Mouse (Mus musculus): ENCODE measurements around the gene Stxbp5.

The Stxbp5 gene

DNA sequence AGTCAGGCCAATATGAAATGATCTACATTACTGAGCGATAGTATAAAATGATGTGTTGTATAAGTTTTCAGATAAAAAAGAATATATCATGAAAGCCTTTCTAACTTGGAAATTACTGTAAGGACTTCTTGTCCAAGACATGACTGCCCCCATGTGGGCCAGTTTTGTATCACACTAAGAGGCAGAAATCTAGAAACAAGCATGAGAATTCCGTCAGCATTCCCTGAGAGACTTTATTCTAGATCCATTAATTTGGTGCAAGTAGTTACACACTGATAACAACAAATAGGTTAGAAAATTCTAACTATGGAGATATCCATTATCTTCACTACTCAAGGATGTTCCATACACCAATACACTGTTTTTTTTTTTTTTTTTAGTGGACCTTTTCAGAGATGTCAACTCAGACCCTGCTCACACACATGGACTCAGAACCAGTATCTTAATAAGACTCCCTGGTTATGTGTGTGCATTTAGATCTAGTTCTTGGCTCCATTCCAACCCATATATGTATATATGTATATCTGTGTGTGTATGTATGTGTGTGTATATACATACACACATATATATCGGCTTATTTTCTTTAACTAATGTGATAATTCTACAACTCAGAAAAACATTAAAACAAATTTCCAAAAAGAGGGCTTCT, 145.9 kb downstream of the Stxbp5 start:
- peak; percentile 64 for DNase-seq (ENCODE audit: low read depth)

GRCm38 (mm10) chr10:9733861-9734260, 167.0 kb downstream of the Stxbp5 start:
- no peak for DNase-seq (ENCODE audit: low read depth)

DNA sequence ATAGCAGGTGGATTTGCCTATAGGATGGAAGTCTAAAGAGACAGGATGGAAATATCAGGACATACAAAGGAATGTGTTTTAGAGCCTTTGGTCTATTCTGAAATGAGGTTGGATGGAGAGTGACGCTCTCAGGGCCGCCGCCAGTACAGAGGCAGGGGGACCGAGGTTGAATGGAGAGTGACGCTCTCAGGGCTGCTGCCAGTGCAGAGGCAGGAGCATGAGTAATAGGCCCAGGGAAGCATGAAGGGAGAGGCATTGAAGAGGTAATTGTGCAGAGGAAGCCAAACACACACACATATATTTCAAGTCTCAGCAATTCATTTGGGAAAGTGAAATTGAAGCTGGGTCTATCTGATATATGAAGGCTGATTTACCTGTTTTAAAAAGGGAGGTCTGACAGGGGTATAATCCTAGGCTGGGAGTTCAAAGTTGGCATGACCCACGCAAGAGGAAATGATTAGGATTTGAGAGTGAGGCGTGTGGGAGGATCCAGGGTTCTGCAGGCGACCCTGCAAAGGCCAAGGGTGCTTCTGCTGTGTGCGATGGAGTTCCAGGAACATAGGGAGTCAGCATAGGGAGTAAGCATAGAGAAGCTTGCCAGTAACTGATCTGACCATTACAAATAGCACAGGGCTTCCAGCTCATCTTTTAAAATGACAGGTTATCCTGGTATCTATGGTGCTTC, 168.7 kb downstream of the Stxbp5 start:
- no peak for DNase-seq (ENCODE audit: low read depth)

GRCm38 (mm10) chr10:9722519-9723303, 178.2 kb downstream of the Stxbp5 start:
- no peak for DNase-seq (ENCODE audit: low read depth)

DNA sequence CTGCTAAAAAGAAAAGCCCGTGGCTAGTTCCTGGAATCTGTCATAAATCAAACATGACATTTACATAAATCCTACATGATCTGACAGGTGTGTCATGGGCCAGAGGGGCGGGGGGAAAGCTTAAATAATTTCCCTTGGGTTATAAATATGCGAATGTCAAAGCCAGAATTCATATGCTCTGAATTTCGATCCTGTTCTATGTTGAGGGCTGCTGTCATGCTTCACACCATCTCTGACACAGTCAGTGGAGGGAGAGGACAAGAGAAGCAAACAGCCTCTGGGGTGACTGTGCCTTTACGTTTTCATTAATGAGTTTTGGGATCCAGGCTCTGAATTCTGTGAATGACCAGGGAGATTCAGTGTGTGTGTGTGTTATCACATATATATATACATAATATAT, 180.9 kb downstream of the Stxbp5 start:
- DNase-seq (ENCODE audit: low read depth), result no peak

DNA sequence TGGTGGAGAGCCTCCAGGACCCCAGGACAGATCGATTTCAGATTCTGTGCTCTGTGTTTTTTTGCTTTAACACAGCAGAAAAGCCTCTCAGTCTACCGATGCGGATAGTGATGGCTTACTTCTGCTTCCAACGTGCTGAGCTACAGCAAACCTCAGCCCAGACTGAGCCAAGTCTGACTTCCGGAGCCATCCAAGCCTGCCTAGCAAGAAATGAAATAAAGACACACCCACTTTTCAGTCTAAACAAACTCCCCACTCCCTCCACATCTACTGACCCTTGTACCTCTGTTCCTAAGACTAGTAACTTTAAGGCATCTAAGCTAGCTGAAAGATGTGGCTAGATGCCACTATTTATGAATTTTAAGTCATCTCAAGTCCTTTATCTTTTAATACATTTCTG, 182.8 kb downstream of the Stxbp5 start:
- no peak for DNase-seq (ENCODE audit: low read depth)

Data from 416B (cell line).